8 mouse cellular contexts compared by ENCODE assay signal in the genomic region with DNA sequence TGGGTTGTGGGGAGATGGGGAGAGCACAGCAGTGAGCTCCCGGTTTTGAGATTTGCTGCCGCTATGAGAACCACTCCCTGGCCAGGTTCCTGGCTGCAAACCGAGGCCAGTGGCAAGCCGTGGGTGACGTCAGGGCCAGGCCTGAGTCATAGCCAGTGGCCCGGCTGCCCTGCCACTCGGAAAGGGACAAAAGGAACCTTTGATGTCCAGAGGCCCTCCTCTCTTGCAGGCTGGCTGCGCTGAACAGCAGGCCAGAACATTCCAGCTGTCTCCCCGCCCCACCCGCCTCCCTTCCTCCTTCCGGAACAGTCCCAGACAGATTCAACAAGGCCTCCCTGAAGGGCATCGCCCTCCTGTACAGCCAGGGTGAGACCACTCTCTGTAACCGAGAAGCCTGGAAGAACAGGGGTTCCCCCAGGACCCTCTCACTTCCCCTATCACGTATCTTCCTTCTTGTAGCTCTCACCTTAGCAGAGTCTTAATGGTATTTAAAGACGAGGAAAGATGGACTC. TPM values are rescaled to one million over a fixed set of nuclear protein-coding genes. Genes with fewer than 3 reads are reported as not detected.
A peak's percentile ranks its signal among the peaks of the same experiment; 100 is the strongest.
DNase-seq lines count a peak whose midpoint lies in the region; ATAC-seq and TF ChIP-seq lines count a peak whose summit lies in the region.

Zbtb38 (minus strand) TSS at position 229 of the 512 bp plus-strand sequence.

- TF ChIP-seq CTCF in lung, postnatal 0 days (IDR thresholded peaks at IDR 0.05): 0 out of 2 replicates have a peak, but pooled peaks have one; percentile 9

- H3K9me3 ChIP-seq in hindbrain, embryonic 11.5 days (ENCODE audit: control insufficient read depth, low read length): no peaks in the 10 kb centered on the region
- no peaks in the 10 kb centered on the region for H3K9me3 ChIP-seq in lung, postnatal 0 days (ENCODE audit: low read length)

- no peak within 1 kb of the TSS for H3K4me2 ChIP-seq in hindbrain, embryonic 11.5 days (replicated peaks; ENCODE audit: low read depth, low read length)
- peak within 1 kb of the TSS; percentile 33 for H3K4me2 ChIP-seq in lung, postnatal 0 days (replicated peaks; ENCODE audit: low read depth, low read length)

- H3K36me3 ChIP-seq in hindbrain, embryonic 11.5 days (ENCODE audit: control insufficient read depth, insufficient read depth, low read length): no peaks in the 10 kb centered on the region
- H3K36me3 ChIP-seq in lung, postnatal 0 days (ENCODE audit: insufficient read depth, low read length): peaks cover 6% of the 10 kb centered on the region; the same call in 1 of the 2 replicates

- no peak within 1 kb of the TSS for H3K4me3 ChIP-seq in hindbrain, embryonic 11.5 days (ENCODE audit: low read depth, low read length)
- no peak within 1 kb of the TSS for H3K4me3 ChIP-seq in lung, postnatal 0 days (ENCODE audit: low read depth, low read length)

- H3K27me3 ChIP-seq in hindbrain, embryonic 11.5 days (ENCODE audit: control insufficient read depth, insufficient read depth, low read length): no peaks in the 10 kb centered on the region
- no peaks in the 10 kb centered on the region for H3K27me3 ChIP-seq in lung, postnatal 0 days (replicated peaks; ENCODE audit: insufficient read depth, low read length)

- 56% methylated on average over 15 of the region's 15 CpGs for WGBS in hindbrain, embryonic 11.5 days
- 18% methylated on average over 15 of the region's 15 CpGs for WGBS in lung, postnatal 0 days

- TF ChIP-seq EP300 in lung, postnatal 0 days (IDR thresholded peaks at IDR 0.05): peak; percentile 77; the same call in 1 of the 2 replicates

- no peak within 1 kb of the TSS for H3K27ac ChIP-seq in hindbrain, embryonic 11.5 days (ENCODE audit: low read depth, low read length)
- peak within 1 kb of the TSS; percentile 79 for H3K27ac ChIP-seq in lung, postnatal 0 days (ENCODE audit: low read length)

- H3K4me1 ChIP-seq in hindbrain, embryonic 11.5 days (replicated peaks; ENCODE audit: control insufficient read depth, insufficient read depth, low read length): no peaks in the 10 kb centered on the region
- H3K4me1 ChIP-seq in lung, postnatal 0 days (ENCODE audit: insufficient read depth, low read depth, low read length): peaks cover 12% of the 10 kb centered on the region; the same call in 1 of the 2 replicates

- no peak within 1 kb of the TSS for H3K9ac ChIP-seq in hindbrain, embryonic 11.5 days (ENCODE audit: low read depth, low read length)
- peak within 1 kb of the TSS; percentile 29; the same call in 1 of the 2 replicates for H3K9ac ChIP-seq in lung, postnatal 0 days (replicated peaks; ENCODE audit: low read depth)

- no peak for ATAC-seq in hindbrain, embryonic 11.5 days (ENCODE audit: low FRiP score)
- peak; percentile 99 for ATAC-seq in lung, postnatal 0 days

- peak; percentile 73 for DNase-seq in NIH3T3 (ENCODE audit: low read depth)
- DNase-seq in cerebellum, adult 9-11 months: peak; percentile 49
- DNase-seq in frontal cortex, postnatal 36 days (ENCODE audit: low spot score in 2 of 2): peak; percentile 44 to 63
- DNase-seq in hindbrain, embryonic 11.5 days (ENCODE audit: low spot score): no peak
- DNase-seq in layer of hippocampus, postnatal 10 days (ENCODE audit: low spot score in 2 of 2): peak; percentile 60 to 66
- peak; percentile 97 for DNase-seq in lung, postnatal 0 days (ENCODE audit: low spot score)
- DNase-seq in retina, embryonic 14.5 days (ENCODE audit: low spot score): peak; percentile 56
- DNase-seq in thymus, postnatal 36 days: no peak

RNA-seq across cellular contexts. Expression of gene Zbtb38, which starts in this region (rescaled TPM):
- 11.1 and 14.3 TPM in 2 replicates for polyA plus RNA-seq in hindbrain, embryonic 11.5 days (2014; fragmentation: Nextera tagmentation; extraction: Ambion mirVana)
- 10 to 100 TPM; 42.3 to 45.2 TPM for total RNA-seq in layer of hippocampus, postnatal 10 days (2021)
- 31.8 and 32.5 TPM in 2 replicates for polyA plus RNA-seq in lung, postnatal 0 days (2015; fragmentation: Nextera tagmentation; extraction: Ambion mirVana)

Comparison
In these comparisons a context has a peak if more than half of its experiments do, and no peak if none do; other contexts are left out.
1. DNase-seq: peak in NIH3T3 (single experiment), cerebellum, adult 9-11 months (single experiment), frontal cortex, postnatal 36 days (2 of 2), layer of hippocampus, postnatal 10 days (2 of 2), lung, postnatal 0 days (single experiment) and retina, embryonic 14.5 days (single experiment); none in hindbrain, embryonic 11.5 days (single experiment) and thymus, postnatal 36 days (0 of 2).